Mouse (Mus musculus) thymus, postnatal 14 days (tissue): ENCODE results near the gene Bicd2.
"Not testable (repeated sequence)": the region's sequence is repeated elsewhere in the genome, so short reads cannot be mapped to it uniquely, and the experiment has no call there.

Source experiments
- DNase-seq: peaks from one replicate; pipeline ENCODE4 v3.0.0; 2021

Gene Bicd2

DNA sequence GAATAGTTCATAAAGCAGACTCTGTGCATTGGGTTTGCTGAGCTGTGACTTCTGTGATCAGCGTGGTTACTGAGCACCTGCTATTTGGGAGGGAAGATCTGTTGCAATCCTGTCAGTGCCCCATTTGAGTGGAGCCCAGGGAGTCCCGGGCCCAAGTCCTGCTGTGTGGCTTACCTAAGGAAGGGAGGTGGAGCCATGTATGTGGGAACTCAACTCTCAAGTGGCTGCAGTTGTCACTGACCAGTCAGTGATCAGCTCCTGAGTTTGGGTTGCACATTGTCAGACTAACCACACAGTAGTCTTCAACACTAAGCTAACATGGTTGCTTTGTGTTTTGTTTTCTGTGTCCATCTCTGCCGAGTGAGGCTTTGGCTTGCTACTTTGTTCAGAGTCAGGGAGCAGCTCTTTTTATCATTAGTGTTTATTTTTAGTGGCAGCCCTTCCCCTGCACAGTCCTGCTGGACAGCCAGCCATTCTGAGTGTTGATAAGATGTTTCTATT lies 19.6 kb downstream of the Bicd2 start:
- DNase-seq = no peak

GRCm38 (mm10) chr13:49362364-49362763 lies 21.0 kb downstream of the Bicd2 start:
- DNase-seq = no peak

DNA sequence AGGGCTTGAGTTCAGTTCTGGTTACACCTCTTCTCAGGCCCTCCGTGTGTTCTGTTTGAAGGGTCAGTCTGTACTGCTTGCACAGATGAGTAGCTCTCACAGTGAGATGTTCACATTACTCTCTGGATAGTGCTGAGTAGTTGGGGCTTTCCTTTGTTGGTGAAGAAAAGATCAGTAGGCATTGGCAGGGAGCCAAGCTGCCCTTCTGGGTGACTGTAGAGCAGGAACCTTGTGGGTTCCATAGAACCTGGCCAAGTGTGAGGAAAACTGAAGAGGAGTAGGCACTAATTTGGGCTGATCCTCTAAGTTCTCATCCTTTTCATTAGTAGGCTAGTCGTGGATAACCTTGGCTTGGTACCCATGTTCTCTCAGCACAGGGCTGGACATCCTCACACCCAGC lies 21.4 kb downstream of the Bicd2 start:
- no peak for DNase-seq

DNA sequence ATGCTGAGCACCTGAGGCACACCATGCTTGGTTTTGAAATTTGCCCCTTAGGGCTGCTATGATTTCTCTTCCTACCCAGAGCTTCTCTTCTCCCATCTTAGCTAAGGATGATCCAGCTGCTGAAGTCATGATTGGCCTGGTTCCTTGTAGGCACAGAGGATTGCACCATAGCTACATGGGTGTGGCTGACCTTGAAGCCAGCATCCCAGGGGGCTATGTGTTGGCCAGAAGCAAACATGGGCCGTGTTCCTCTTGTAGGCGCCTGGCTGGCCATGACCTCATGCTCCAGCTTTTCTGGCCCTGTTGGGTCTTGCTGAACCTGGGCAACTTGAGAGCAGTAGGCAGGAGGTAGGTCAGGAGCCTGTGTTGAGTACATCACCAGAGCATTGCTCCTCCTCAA lies 23.3 kb downstream of the Bicd2 start:
- no peak for DNase-seq

GRCm38 (mm10) chr13:49367657-49368440 lies 26.5 kb downstream of the Bicd2 start:
- DNase-seq = no peak

GRCm38 (mm10) chr13:49369404-49369803 lies 28.0 kb downstream of the Bicd2 start:
- no peak for DNase-seq

DNA sequence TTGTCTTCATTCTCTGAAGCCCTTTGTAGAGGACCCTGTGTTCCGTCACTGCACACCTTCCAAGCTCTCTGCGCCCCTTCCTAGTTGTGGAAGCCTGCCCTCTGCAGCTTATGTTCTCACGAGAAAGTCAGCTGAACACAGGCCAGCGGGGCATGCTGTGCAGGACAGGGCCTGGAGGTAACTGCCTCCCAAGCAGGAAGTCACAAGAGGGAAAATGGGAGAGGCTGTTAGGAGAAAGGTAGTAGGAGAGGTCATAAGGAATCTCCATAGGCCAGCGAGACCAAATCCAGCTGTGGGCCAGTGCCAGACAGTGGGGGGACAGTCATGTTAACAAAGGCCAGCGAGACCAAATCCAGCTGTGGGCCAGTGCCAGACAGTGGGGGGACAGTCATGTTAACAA lies 28.8 kb downstream of the Bicd2 start:
- DNase-seq = not testable (repeated sequence)

DNA sequence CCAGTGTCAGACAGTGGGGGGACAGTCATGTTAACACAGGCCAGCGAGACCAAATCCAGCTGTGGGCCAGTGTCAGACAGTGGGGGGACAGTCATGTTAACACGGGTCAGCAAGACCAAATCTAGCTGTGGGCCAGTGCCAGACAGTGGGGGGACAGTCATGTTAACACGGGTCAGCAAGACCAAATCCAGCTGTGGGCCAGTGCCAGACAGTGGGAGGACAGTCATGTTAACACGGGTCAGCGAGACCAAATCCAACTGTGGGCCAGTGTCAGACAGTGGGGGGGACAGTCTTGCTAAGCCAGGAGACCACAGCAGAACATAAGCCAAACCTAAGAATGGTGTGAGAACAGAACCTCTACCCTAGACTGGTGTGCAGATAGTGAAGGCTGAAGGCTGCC lies 29.5 kb downstream of the Bicd2 start:
- DNase-seq = not testable (repeated sequence)

- DNase-seq = peak; percentile 78
Observed at GRCm38 (mm10) chr13:49371428-49371899, 30.1 kb downstream of the Bicd2 start.

- DNase-seq = no peak
Observed at GRCm38 (mm10) chr13:49372370-49373060, 31.1 kb downstream of the Bicd2 start.

- DNase-seq = no peak
Observed at GRCm38 (mm10) chr13:49374304-49374703, 32.9 kb downstream of the Bicd2 start.

DNA sequence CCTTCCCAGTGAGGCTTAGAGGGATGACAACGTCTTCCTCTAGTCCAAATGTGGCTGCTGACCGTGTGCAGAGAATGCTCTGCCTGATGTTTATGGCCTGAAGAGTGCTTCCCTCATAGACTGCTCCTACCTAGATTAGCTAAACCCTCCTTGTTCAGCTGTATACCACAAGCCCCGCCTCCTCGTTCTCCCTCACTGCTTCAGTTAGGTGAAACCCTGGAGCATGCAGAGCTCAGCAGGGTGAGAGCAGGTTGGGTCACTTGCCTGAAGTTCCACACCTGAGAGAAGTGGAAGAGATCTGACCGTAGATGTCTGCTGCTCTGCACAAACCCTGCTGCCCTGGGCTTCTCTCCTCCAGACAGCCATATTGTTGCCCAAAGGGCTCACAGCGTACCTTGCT lies 33.3 kb downstream of the Bicd2 start:
- no peak for DNase-seq

GRCm38 (mm10) chr13:49377608-49378007 lies 36.2 kb downstream of the Bicd2 start:
- no peak for DNase-seq

- DNase-seq = no peak
Observed at GRCm38 (mm10) chr13:49379301-49379700, 37.9 kb downstream of the Bicd2 start.

DNA sequence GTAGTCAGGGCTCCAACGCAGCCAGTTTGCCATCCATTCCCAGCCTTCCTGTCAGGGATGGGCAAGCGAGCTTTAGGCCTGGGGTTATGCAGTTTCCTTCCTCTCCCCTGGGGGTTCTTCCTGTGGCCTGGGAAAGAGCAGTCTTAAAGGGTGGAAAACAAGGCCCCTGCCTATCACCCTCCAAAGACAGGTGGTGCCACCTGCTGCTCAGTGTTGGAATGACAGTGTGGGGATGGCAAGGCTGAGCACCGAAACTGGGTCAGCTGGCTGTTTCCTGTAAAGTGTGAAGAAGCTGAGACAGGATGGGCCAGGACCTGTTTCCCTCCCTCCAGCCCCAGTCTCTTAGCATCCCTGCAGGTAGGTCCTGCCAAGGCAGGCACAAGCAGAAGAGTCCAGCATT lies 39.8 kb downstream of the Bicd2 start:
- DNase-seq = peak; percentile 92

DNA sequence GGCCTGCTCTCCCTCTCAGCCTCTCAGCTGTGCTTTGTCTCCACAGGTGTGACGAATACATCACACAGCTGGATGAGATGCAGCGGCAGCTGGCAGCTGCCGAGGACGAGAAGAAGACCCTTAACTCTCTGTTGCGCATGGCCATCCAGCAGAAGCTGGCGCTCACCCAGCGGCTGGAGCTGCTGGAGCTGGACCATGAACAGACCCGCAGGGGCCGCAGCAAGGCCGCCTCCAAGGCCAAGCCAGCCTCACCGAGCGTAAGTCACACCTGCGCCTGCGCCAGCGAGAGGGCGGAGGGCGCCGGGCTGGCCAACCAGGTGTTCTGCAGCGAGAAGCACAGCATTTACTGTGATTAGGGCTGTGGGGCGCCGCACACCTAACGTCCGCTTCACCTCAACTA lies 41.6 kb downstream of the Bicd2 start:
- DNase-seq = no peak

- DNase-seq = no peak
Observed at GRCm38 (mm10) chr13:49384751-49385463, 43.5 kb downstream of the Bicd2 start.

DNA sequence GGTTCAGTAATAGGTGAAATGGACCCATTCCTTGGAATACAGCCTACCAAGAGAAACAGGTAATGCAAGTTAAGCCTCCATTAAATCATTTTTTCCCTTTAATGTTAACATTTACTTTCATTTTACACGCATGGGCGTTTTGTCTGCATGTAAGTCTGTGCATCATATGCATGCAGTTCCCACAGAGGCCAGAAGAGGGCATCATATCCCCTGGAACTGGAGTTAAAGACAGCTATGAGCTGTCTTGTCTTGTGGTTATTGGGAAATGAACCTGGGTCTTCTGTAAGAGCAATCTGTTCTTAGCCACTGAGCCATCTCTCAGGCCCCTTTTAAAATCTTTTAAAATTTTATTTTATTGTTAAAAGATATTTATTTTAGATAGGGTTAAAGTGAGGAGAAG lies 50.0 kb downstream of the Bicd2 start:
- DNase-seq = peak; percentile 28

DNA sequence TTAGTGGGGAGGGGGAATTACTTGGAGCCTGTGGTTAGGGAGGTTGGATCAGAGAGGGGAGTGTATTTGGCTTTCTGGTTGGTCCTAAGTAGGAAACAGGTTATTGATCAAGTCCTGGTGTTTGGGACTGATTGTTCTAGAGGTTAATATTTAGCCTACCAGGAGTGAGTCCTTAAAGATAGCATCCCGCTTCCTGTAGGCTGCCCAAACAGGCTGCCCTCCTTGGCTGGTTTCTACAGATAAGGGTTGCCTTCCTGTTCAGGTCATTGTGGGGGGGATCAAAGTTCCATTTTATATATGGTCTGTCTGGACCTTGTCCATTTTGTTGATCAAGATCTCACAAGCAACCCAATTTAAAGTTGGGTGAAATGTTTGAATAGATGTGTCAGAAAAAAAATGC lies 52.2 kb downstream of the Bicd2 start:
- DNase-seq = no peak

- DNase-seq = no peak
Observed at GRCm38 (mm10) chr13:49394886-49395447, 53.6 kb downstream of the Bicd2 start.

GRCm38 (mm10) chr13:49396798-49397197 lies 55.4 kb downstream of the Bicd2 start:
- DNase-seq = no peak

- no peak for DNase-seq
Observed at GRCm38 (mm10) chr13:49398191-49398590, 56.8 kb downstream of the Bicd2 start.

- no peak for DNase-seq
Observed at GRCm38 (mm10) chr13:49400139-49400538, 58.8 kb downstream of the Bicd2 start.
